8 mouse cellular contexts compared by ENCODE assay signal in the genomic region with DNA sequence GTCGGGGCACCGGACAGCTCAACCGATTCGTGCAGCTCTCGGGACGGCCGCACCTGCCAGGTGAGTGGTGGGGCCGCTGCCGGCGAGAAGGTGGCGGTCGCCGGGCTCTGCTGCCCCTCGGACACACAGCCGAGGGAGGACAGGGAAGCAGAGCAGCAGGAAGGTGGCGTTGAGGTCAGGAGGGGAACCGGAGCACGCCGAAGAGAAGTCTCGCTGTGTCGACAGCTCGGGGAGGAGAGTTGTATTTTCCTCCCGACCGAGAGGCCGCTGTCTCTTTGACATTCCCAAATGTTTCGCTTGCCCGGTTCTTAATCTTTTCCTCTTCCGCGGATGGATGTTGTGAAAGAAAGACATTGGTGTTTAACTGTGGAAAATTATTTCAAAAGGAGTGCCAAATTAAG. TPM values are rescaled to one million over a fixed set of nuclear protein-coding genes. Genes with fewer than 3 reads are reported as not detected.
A peak's percentile ranks its signal among the peaks of the same experiment; 100 is the strongest.
DNase-seq lines count a peak whose midpoint lies in the region; ATAC-seq and TF ChIP-seq lines count a peak whose summit lies in the region.

No protein-coding gene starts in this region.

- peak overlapping the region; percentile 93 for H3K4me3 ChIP-seq in heart, embryonic 12.5 days
- peak overlapping the region; percentile 99 for H3K4me3 ChIP-seq in embryonic facial prominence, embryonic 15.5 days (replicated peaks)
- peak overlapping the region; percentile 100 for H3K4me3 ChIP-seq in intestine, postnatal 0 days (ENCODE audit: low read depth, low read length)
- H3K4me3 ChIP-seq in midbrain, embryonic 14.5 days (replicated peaks; ENCODE audit: low read depth, low read length), result peak overlapping the region; percentile 96

- peaks cover 7% of the 10 kb centered on the region; the same call in 1 of the 2 replicates for H3K4me1 ChIP-seq in heart, embryonic 12.5 days (replicated peaks)
- H3K4me1 ChIP-seq in embryonic facial prominence, embryonic 15.5 days, result peaks cover 5% of the 10 kb centered on the region; the same call in 1 of the 2 replicates
- H3K4me1 ChIP-seq in intestine, postnatal 0 days (replicated peaks; ENCODE audit: control insufficient read depth, insufficient read depth, low read length), result no peaks in the 10 kb centered on the region
- peaks cover 9% of the 10 kb centered on the region for H3K4me1 ChIP-seq in midbrain, embryonic 14.5 days (ENCODE audit: control insufficient read depth, insufficient read depth, low read length)

- TF ChIP-seq CTCF in intestine, postnatal 0 days (IDR thresholded peaks at IDR 0.05; ENCODE audit: low read depth), result 0 out of 2 replicates have a peak, but pooled peaks have one; percentile 14

- intact Hi-C loops in heart, postnatal 10 days (cut with DNase I), result loop anchor here (2.0 kb wide), 3 partner anchors 67 to 637 kb away; no protein-coding TSS in a partner anchor

- no peak for DNase-seq in heart, postnatal 10 days
- DNase-seq in ES-CJ7 (ENCODE audit: low read depth, low spot score), result peak; percentile 38
- DNase-seq in midbrain, embryonic 14.5 days, result peak; percentile 55
- DNase-seq in right cerebral cortex, postnatal 4 days, result no peak
- no peak for DNase-seq in frontal cortex, postnatal 36 days (ENCODE audit: low spot score in 2 of 2)

- H3K9ac ChIP-seq in heart, embryonic 12.5 days, result peak overlapping the region; percentile 95
- H3K9ac ChIP-seq in embryonic facial prominence, embryonic 15.5 days, result peak overlapping the region; percentile 87
- peak overlapping the region; percentile 91 for H3K9ac ChIP-seq in intestine, postnatal 0 days (ENCODE audit: low read depth, low read length)
- peak overlapping the region; percentile 98 for H3K9ac ChIP-seq in midbrain, embryonic 14.5 days (replicated peaks; ENCODE audit: low read length)

- H3K27me3 ChIP-seq in heart, embryonic 12.5 days (replicated peaks), result no peaks in the 10 kb centered on the region
- no peaks in the 10 kb centered on the region for H3K27me3 ChIP-seq in embryonic facial prominence, embryonic 15.5 days
- H3K27me3 ChIP-seq in intestine, postnatal 0 days (replicated peaks; ENCODE audit: control insufficient read depth, insufficient read depth, low read length), result no peaks in the 10 kb centered on the region
- H3K27me3 ChIP-seq in midbrain, embryonic 14.5 days (ENCODE audit: control insufficient read depth, insufficient read depth, low read length), result no peaks in the 10 kb centered on the region

- WGBS in heart, embryonic 12.5 days, result 1% methylated on average over 29 of the region's 29 CpGs
- WGBS in embryonic facial prominence, embryonic 15.5 days, result under 1% methylated on average over 29 of the region's 29 CpGs
- WGBS in intestine, postnatal 0 days, result under 1% methylated on average over 29 of the region's 29 CpGs
- WGBS in midbrain, embryonic 14.5 days, result under 1% methylated on average over 29 of the region's 29 CpGs

- H3K27ac ChIP-seq in heart, embryonic 12.5 days (ENCODE audit: poor library complexity, severe bottlenecking), result peak overlapping the region; percentile 95
- peak overlapping the region; percentile 91 for H3K27ac ChIP-seq in embryonic facial prominence, embryonic 15.5 days (replicated peaks)
- H3K27ac ChIP-seq in intestine, postnatal 0 days (ENCODE audit: low read depth, low read length), result peak overlapping the region; percentile 93
- peak overlapping the region; percentile 98 for H3K27ac ChIP-seq in midbrain, embryonic 14.5 days (replicated peaks; ENCODE audit: low read depth, low read length)

- ATAC-seq in heart, embryonic 12.5 days (ENCODE audit: insufficient number of reproducible peaks, low FRiP score), result peak; percentile 53
- 0 out of 2 replicates have a peak, but pooled peaks have one; percentile 2 for ATAC-seq in embryonic facial prominence, embryonic 15.5 days (ENCODE audit: insufficient number of reproducible peaks, low FRiP score, low TSS enrichment, low read depth)
- peak; percentile 42 for ATAC-seq in intestine, postnatal 0 days
- no peak for ATAC-seq in midbrain, embryonic 14.5 days (ENCODE audit: low FRiP score, low TSS enrichment)

- no peaks in the 10 kb centered on the region for H3K9me3 ChIP-seq in heart, embryonic 12.5 days (replicated peaks)
- no peaks in the 10 kb centered on the region for H3K9me3 ChIP-seq in embryonic facial prominence, embryonic 15.5 days (replicated peaks)
- H3K9me3 ChIP-seq in intestine, postnatal 0 days (ENCODE audit: control insufficient read depth), result no peaks in the 10 kb centered on the region
- no peaks in the 10 kb centered on the region for H3K9me3 ChIP-seq in midbrain, embryonic 14.5 days (ENCODE audit: control insufficient read depth, low read length)

- H3K36me3 ChIP-seq in heart, embryonic 12.5 days, result no peaks in the 10 kb centered on the region
- no peaks in the 10 kb centered on the region for H3K36me3 ChIP-seq in embryonic facial prominence, embryonic 15.5 days
- H3K36me3 ChIP-seq in intestine, postnatal 0 days (ENCODE audit: control insufficient read depth, insufficient read depth), result no peaks in the 10 kb centered on the region
- no peaks in the 10 kb centered on the region for H3K36me3 ChIP-seq in midbrain, embryonic 14.5 days (ENCODE audit: control insufficient read depth, insufficient read depth, low read length)

- H3K4me2 ChIP-seq in heart, embryonic 12.5 days, result peak overlapping the region; percentile 63
- H3K4me2 ChIP-seq in embryonic facial prominence, embryonic 15.5 days (replicated peaks), result peak overlapping the region; percentile 46
- H3K4me2 ChIP-seq in intestine, postnatal 0 days (replicated peaks; ENCODE audit: low read depth), result peak overlapping the region; percentile 75
- H3K4me2 ChIP-seq in midbrain, embryonic 14.5 days (ENCODE audit: low read length), result peak overlapping the region; percentile 55

RNA-seq across cellular contexts. Expression of a gene that starts 0.4 kb away (rescaled TPM):
- polyA plus RNA-seq in heart, embryonic 12.5 days (2016; fragmentation: Nextera tagmentation; extraction: Ambion mirVana), result 34.3 and 38.8 TPM in 2 replicates
- total RNA-seq in heart, postnatal 10 days (2021), result 10 to 100 TPM; 68.3 to 70.4 TPM
- 24.3 and 26.1 TPM in 2 replicates for polyA plus RNA-seq in embryonic facial prominence, embryonic 15.5 days (2015; fragmentation: Nextera tagmentation; extraction: Ambion mirVana)
- polyA plus RNA-seq in intestine, postnatal 0 days (2015; fragmentation: Nextera tagmentation; extraction: Ambion mirVana), result 6.1 and 6.2 TPM in 2 replicates
- 44.2 and 56.2 TPM in 2 replicates for polyA plus RNA-seq in midbrain, embryonic 14.5 days (2014; fragmentation: Nextera tagmentation; extraction: Ambion mirVana)

RNA-seq across cellular contexts. Expression of a gene that starts 11.3 kb away (rescaled TPM):
- 44.0 and 48.4 TPM in 2 replicates for polyA plus RNA-seq in heart, embryonic 12.5 days (2016; fragmentation: Nextera tagmentation; extraction: Ambion mirVana)
- total RNA-seq in heart, postnatal 10 days (2021), result 10 to 100 TPM; 17.2 to 21.9 TPM
- polyA plus RNA-seq in embryonic facial prominence, embryonic 15.5 days (2015; fragmentation: Nextera tagmentation; extraction: Ambion mirVana), result 49.5 and 55.5 TPM in 2 replicates
- polyA plus RNA-seq in intestine, postnatal 0 days (2015; fragmentation: Nextera tagmentation; extraction: Ambion mirVana), result 14.9 and 15.1 TPM in 2 replicates
- 67.4 and 71.6 TPM in 2 replicates for polyA plus RNA-seq in midbrain, embryonic 14.5 days (2014; fragmentation: Nextera tagmentation; extraction: Ambion mirVana)

Comparison
In these comparisons a context has a peak if more than half of its experiments do, and no peak if none do; other contexts are left out.
1. DNase-seq: peak in ES-CJ7 (single experiment) and midbrain, embryonic 14.5 days (single experiment); none in heart, postnatal 10 days (0 of 2), right cerebral cortex, postnatal 4 days (single experiment) and frontal cortex, postnatal 36 days (0 of 2).
2. Peak in every context shown above with its lines, with median percentiles within 50 percentile points of each other: H3K27ac ChIP-seq, H3K4me2 ChIP-seq, H3K4me3 ChIP-seq and H3K9ac ChIP-seq.